Mouse (Mus musculus): Measurements from ENCODE around the gene Sytl2. TPM values are rescaled to one million over a fixed set of nuclear protein-coding genes. Genes with fewer than 3 reads are reported as not detected.

The Sytl2 gene
- polyA plus RNA-seq, 1 experiment from 2014 or later, result 0.42 TPM

- Histone ChIP-seq H3K4me1 (ENCODE audit: insufficient read depth) (0 out of 2 replicates have a peak, but pooled peaks cover 2% of the 10 kb centered on the region), H3K36me3 (replicated peaks; ENCODE audit: insufficient read depth, low read length) (no peaks in the 10 kb centered on the region), H3K27ac (ENCODE audit: low read depth) (no peak overlapping the region), H3K9me3 (ENCODE audit: low read length) (no peaks in the 10 kb centered on the region), H3K4me3 (ENCODE audit: low read depth, low read length) (no peak overlapping the region), H3K4me2 (ENCODE audit: low read depth, low read length) (no peak overlapping the region), H3K9ac (replicated peaks) (no peak overlapping the region), H3K27me3 (ENCODE audit: insufficient read depth, low read length) (peaks cover 26% of the 10 kb centered on the region)
- DNase-seq (no peak), ATAC-seq (no peak)
- WGBS (ENCODE audit: insufficient replicate concordance), result 59% methylated on average over 3 of the region's 3 CpGs
- TF ChIP-seq EP300 (IDR thresholded peaks at IDR 0.05; ENCODE audit: low read depth) (no peak), CTCF (IDR thresholded peaks at IDR 0.05; ENCODE audit: low read depth) (no peak)
These were observed 4.0 kb downstream of the Sytl2 start for GRCm38 (mm10) chr7:90306079-90306478.

- peaks cover 22% of the 10 kb centered on the region for H3K27me3 ChIP-seq (ENCODE audit: insufficient read depth, low read length)
- DNase-seq (no peak), ATAC-seq (no peak)
- no peak overlapping the region for H3K9ac ChIP-seq (replicated peaks)
- no peak overlapping the region for H3K27ac ChIP-seq (ENCODE audit: low read depth)
- no peak overlapping the region for H3K4me3 ChIP-seq (ENCODE audit: low read depth, low read length)
- H3K4me2 ChIP-seq (ENCODE audit: low read depth, low read length), result no peak overlapping the region
- 0 out of 2 replicates have a peak, but pooled peaks cover 2% of the 10 kb centered on the region for H3K4me1 ChIP-seq (ENCODE audit: insufficient read depth)
- H3K9me3 ChIP-seq (ENCODE audit: low read length), result no peaks in the 10 kb centered on the region
- WGBS (ENCODE audit: insufficient replicate concordance), result 71% methylated on average over 1 of the region's 1 CpGs
- no peak for TF ChIP-seq CTCF (IDR thresholded peaks at IDR 0.05; ENCODE audit: low read depth)
- TF ChIP-seq EP300 (IDR thresholded peaks at IDR 0.05; ENCODE audit: low read depth), result no peak
- no peaks in the 10 kb centered on the region for H3K36me3 ChIP-seq (replicated peaks; ENCODE audit: insufficient read depth, low read length)
These were observed 4.9 kb downstream of the Sytl2 start for GRCm38 (mm10) chr7:90306968-90307367.

GRCm38 (mm10) chr7:90308003-90308402 is 6.0 kb downstream of the Sytl2 start:
- WGBS (ENCODE audit: insufficient replicate concordance), result 62% methylated on average over 6 of the region's 6 CpGs
- Histone ChIP-seq H3K4me3 (ENCODE audit: low read depth, low read length) (no peak overlapping the region), H3K27ac (ENCODE audit: low read depth) (no peak overlapping the region), H3K36me3 (replicated peaks; ENCODE audit: insufficient read depth, low read length) (no peaks in the 10 kb centered on the region), H3K9ac (replicated peaks) (no peak overlapping the region), H3K9me3 (ENCODE audit: low read length) (no peaks in the 10 kb centered on the region), H3K27me3 (ENCODE audit: insufficient read depth, low read length) (peaks cover 12% of the 10 kb centered on the region), H3K4me2 (ENCODE audit: low read depth, low read length) (no peak overlapping the region), H3K4me1 (ENCODE audit: insufficient read depth) (peaks cover 5% of the 10 kb centered on the region; the same call in 1 of the 2 replicates)
- TF ChIP-seq EP300 (IDR thresholded peaks at IDR 0.05; ENCODE audit: low read depth) (no peak), CTCF (IDR thresholded peaks at IDR 0.05; ENCODE audit: low read depth) (no peak)
- DNase-seq, result no peak
- ATAC-seq, result no peak

- no peaks in the 10 kb centered on the region for H3K9me3 ChIP-seq (ENCODE audit: low read length)
- H3K4me2 ChIP-seq (ENCODE audit: low read depth, low read length), result no peak overlapping the region
- no peaks in the 10 kb centered on the region for H3K36me3 ChIP-seq (replicated peaks; ENCODE audit: insufficient read depth, low read length)
- 33% methylated on average over 7 of the region's 7 CpGs for WGBS (ENCODE audit: insufficient replicate concordance)
- no peak overlapping the region for H3K27ac ChIP-seq (ENCODE audit: low read depth)
- H3K9ac ChIP-seq (replicated peaks), result no peak overlapping the region
- H3K4me3 ChIP-seq (ENCODE audit: low read depth, low read length), result no peak overlapping the region
- no peaks in the 10 kb centered on the region for H3K27me3 ChIP-seq (ENCODE audit: insufficient read depth, low read length)
- DNase-seq (no peak), ATAC-seq (no peak)
- H3K4me1 ChIP-seq (ENCODE audit: insufficient read depth), result peaks cover 5% of the 10 kb centered on the region; the same call in 1 of the 2 replicates
- TF ChIP-seq EP300 (IDR thresholded peaks at IDR 0.05; ENCODE audit: low read depth), result no peak
- no peak for TF ChIP-seq CTCF (IDR thresholded peaks at IDR 0.05; ENCODE audit: low read depth)
These were observed 10.3 kb downstream of the Sytl2 start for GRCm38 (mm10) chr7:90312151-90312883.

GRCm38 (mm10) chr7:90313421-90313820 is 11.4 kb downstream of the Sytl2 start:
- H3K27ac ChIP-seq (ENCODE audit: low read depth), result no peak overlapping the region
- H3K4me1 ChIP-seq (ENCODE audit: insufficient read depth), result peaks cover 5% of the 10 kb centered on the region; the same call in 1 of the 2 replicates
- H3K9me3 ChIP-seq (ENCODE audit: low read length), result no peaks in the 10 kb centered on the region
- no peaks in the 10 kb centered on the region for H3K36me3 ChIP-seq (replicated peaks; ENCODE audit: insufficient read depth, low read length)
- WGBS (ENCODE audit: insufficient replicate concordance), result 28% methylated on average over 3 of the region's 3 CpGs
- no peak overlapping the region for H3K4me3 ChIP-seq (ENCODE audit: low read depth, low read length)
- TF ChIP-seq EP300 (IDR thresholded peaks at IDR 0.05; ENCODE audit: low read depth) (no peak), CTCF (IDR thresholded peaks at IDR 0.05; ENCODE audit: low read depth) (no peak)
- no peaks in the 10 kb centered on the region for H3K27me3 ChIP-seq (ENCODE audit: insufficient read depth, low read length)
- H3K4me2 ChIP-seq (ENCODE audit: low read depth, low read length), result no peak overlapping the region
- ATAC-seq, result no peak
- no peak for DNase-seq
- H3K9ac ChIP-seq (replicated peaks), result no peak overlapping the region

GRCm38 (mm10) chr7:90316823-90317222 is 14.8 kb downstream of the Sytl2 start:
- DNase-seq, result no peak
- Histone ChIP-seq H3K27ac (ENCODE audit: low read depth) (no peak overlapping the region), H3K36me3 (replicated peaks; ENCODE audit: insufficient read depth, low read length) (no peaks in the 10 kb centered on the region), H3K9me3 (ENCODE audit: low read length) (no peaks in the 10 kb centered on the region), H3K4me3 (ENCODE audit: low read depth, low read length) (no peak overlapping the region), H3K9ac (replicated peaks) (no peak overlapping the region), H3K4me2 (ENCODE audit: low read depth, low read length) (no peak overlapping the region), H3K4me1 (ENCODE audit: insufficient read depth) (peaks cover 5% of the 10 kb centered on the region; the same call in 1 of the 2 replicates), H3K27me3 (ENCODE audit: insufficient read depth, low read length) (no peaks in the 10 kb centered on the region)
- ATAC-seq, result no peak
- TF ChIP-seq EP300 (IDR thresholded peaks at IDR 0.05; ENCODE audit: low read depth), result no peak
- TF ChIP-seq CTCF (IDR thresholded peaks at IDR 0.05; ENCODE audit: low read depth), result no peak
- 85% methylated on average over 2 of the region's 2 CpGs for WGBS (ENCODE audit: insufficient replicate concordance)
